25 mouse cellular contexts compared by ENCODE assay signal in the genomic region with DNA sequence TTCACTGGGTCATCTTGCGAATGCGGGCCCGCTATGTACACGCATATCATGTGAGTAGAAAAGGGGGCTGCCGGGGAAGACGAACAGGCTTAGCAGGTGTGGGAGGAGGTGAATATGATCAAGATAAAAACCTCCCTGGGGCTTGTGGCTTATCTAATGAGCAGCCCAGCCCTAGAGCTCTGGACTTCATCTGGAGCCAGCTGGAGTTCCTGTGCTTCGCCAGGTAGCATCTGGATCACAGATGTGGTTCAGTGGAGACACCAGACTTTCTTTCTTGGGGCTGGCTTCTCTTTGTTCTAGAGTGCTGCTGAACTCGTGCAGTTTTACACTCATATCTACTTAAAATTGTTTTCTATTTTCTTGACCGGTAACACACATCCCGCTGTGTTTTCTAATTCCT. TPM values are rescaled to one million over a fixed set of nuclear protein-coding genes. Genes with fewer than 3 reads are reported as not detected.
DNase-seq lines count a peak whose midpoint lies in the region; ATAC-seq and TF ChIP-seq lines count a peak whose summit lies in the region.
"Had no signal": no experiment of that assay in that cellular context is flagged by ENCODE, and none has a peak within 500 bp of the region (broad histone marks: within the 10 kb centered on the region; RNA-seq: fewer than 3 reads in every experiment).

No protein-coding gene starts in this region.

- 87% methylated on average over 10 of the region's 10 CpGs for WGBS in midbrain, embryonic 11.5 days
- 89% methylated on average over 10 of the region's 10 CpGs for WGBS in midbrain, embryonic 16.5 days
- WGBS in limb, embryonic 14.5 days, result 48% methylated on average over 10 of the region's 10 CpGs
- 90% methylated on average over 10 of the region's 10 CpGs for WGBS in kidney, adult 2 months

- TF ChIP-seq CTCF in kidney, adult 2 months (conservative IDR thresholded peaks at IDR 0.05; ENCODE audit: insufficient read depth, insufficient read length, low read depth, low read length), result no peak

- no peaks in the 10 kb centered on the region for H3K36me3 ChIP-seq in midbrain, embryonic 11.5 days (ENCODE audit: control insufficient read depth, insufficient read depth, low read length)
- H3K36me3 ChIP-seq in midbrain, embryonic 16.5 days (ENCODE audit: control insufficient read depth, insufficient read depth, low read length), result no peaks in the 10 kb centered on the region
- no peaks in the 10 kb centered on the region for H3K36me3 ChIP-seq in limb, embryonic 14.5 days (ENCODE audit: control insufficient read depth, insufficient read depth, low read length)
- H3K36me3 ChIP-seq in kidney, adult 2 months (ENCODE audit: control insufficient read depth, insufficient read depth, low read length), result no peaks in the 10 kb centered on the region
- H3K36me3 ChIP-seq: embryonic facial prominence, embryonic 15.5 days; forebrain, embryonic 10.5 days; heart, embryonic 10.5 days; hindbrain, embryonic 12.5 days had no signal

- no peak overlapping the region for H3K9ac ChIP-seq in midbrain, embryonic 11.5 days (ENCODE audit: low read length)
- no peak overlapping the region for H3K9ac ChIP-seq in midbrain, embryonic 16.5 days (ENCODE audit: low read depth, low read length)
- no peak overlapping the region for H3K9ac ChIP-seq in limb, embryonic 14.5 days (ENCODE audit: low read depth, low read length, severe bottlenecking)
- H3K9ac ChIP-seq: embryonic facial prominence, embryonic 15.5 days; hindbrain, embryonic 12.5 days had no signal

- no peak overlapping the region for H3K4me2 ChIP-seq in midbrain, embryonic 11.5 days
- no peak overlapping the region for H3K4me2 ChIP-seq in midbrain, embryonic 16.5 days (ENCODE audit: low read length)
- H3K4me2 ChIP-seq in limb, embryonic 14.5 days (replicated peaks; ENCODE audit: low read depth, low read length, severe bottlenecking), result no peak overlapping the region
- H3K4me2 ChIP-seq: embryonic facial prominence, embryonic 15.5 days; hindbrain, embryonic 12.5 days had no signal

- no peak for TF ChIP-seq POLR2A in limb, embryonic 14.5 days (IDR thresholded peaks at IDR 0.05; ENCODE audit: borderline replicate concordance, extremely low read depth, insufficient read depth, insufficient read length)
- TF ChIP-seq POLR2A in kidney, adult 2 months (IDR thresholded peaks at IDR 0.05; ENCODE audit: low read depth, low read length), result no peak

- H3K4me3 ChIP-seq in midbrain, embryonic 11.5 days (ENCODE audit: low read depth, low read length), result no peak overlapping the region
- no peak overlapping the region for H3K4me3 ChIP-seq in midbrain, embryonic 16.5 days (ENCODE audit: low read depth, low read length)
- H3K4me3 ChIP-seq in limb, embryonic 14.5 days (replicated peaks; ENCODE audit: low read length), result no peak overlapping the region
- no peak overlapping the region for H3K4me3 ChIP-seq in kidney, adult 2 months (ENCODE audit: insufficient read depth, low read depth, low read length)
- H3K4me3 ChIP-seq: embryonic facial prominence, embryonic 15.5 days; erythroblast, embryonic 14.5 days; forebrain, embryonic 10.5 days; heart, embryonic 10.5 days; hindbrain, embryonic 12.5 days had no signal

- no peaks in the 10 kb centered on the region for H3K4me1 ChIP-seq in midbrain, embryonic 11.5 days (ENCODE audit: control insufficient read depth, insufficient read depth, low read length)
- H3K4me1 ChIP-seq in midbrain, embryonic 16.5 days (ENCODE audit: control insufficient read depth, insufficient read depth, low read length), result no peaks in the 10 kb centered on the region
- H3K4me1 ChIP-seq in limb, embryonic 14.5 days (ENCODE audit: control insufficient read depth, insufficient read depth, low read length), result no peaks in the 10 kb centered on the region
- no peaks in the 10 kb centered on the region for H3K4me1 ChIP-seq in kidney, adult 2 months (ENCODE audit: control insufficient read depth, insufficient read depth, low read length)
- H3K4me1 ChIP-seq: embryonic facial prominence, embryonic 15.5 days; forebrain, embryonic 10.5 days; heart, embryonic 10.5 days; hindbrain, embryonic 12.5 days had no signal

- no peak overlapping the region for H3K27ac ChIP-seq in midbrain, embryonic 11.5 days (ENCODE audit: low read depth, low read length)
- no peak overlapping the region for H3K27ac ChIP-seq in midbrain, embryonic 16.5 days (ENCODE audit: low read length)
- H3K27ac ChIP-seq in limb, embryonic 14.5 days (replicated peaks; ENCODE audit: low read depth, low read length), result no peak overlapping the region
- no peak overlapping the region for H3K27ac ChIP-seq in kidney, adult 2 months (ENCODE audit: insufficient read depth, low read depth, low read length)
- H3K27ac ChIP-seq: embryonic facial prominence, embryonic 15.5 days; forebrain, embryonic 10.5 days; heart, embryonic 10.5 days; hindbrain, embryonic 12.5 days had no signal

- H3K27me3 ChIP-seq in midbrain, embryonic 11.5 days (ENCODE audit: control insufficient read depth, insufficient read depth, low read length), result no peaks in the 10 kb centered on the region
- H3K27me3 ChIP-seq in midbrain, embryonic 16.5 days (ENCODE audit: control insufficient read depth, insufficient read depth, low read depth, low read length), result no peaks in the 10 kb centered on the region
- H3K27me3 ChIP-seq in limb, embryonic 14.5 days (ENCODE audit: control insufficient read depth, insufficient read depth, low read length), result no peaks in the 10 kb centered on the region
- H3K27me3 ChIP-seq in kidney, adult 2 months (replicated peaks; ENCODE audit: control insufficient read depth, insufficient read depth, low read length), result no peaks in the 10 kb centered on the region
- H3K27me3 ChIP-seq: embryonic facial prominence, embryonic 15.5 days; hindbrain, embryonic 12.5 days had no signal

- DNase-seq in midbrain, embryonic 11.5 days (ENCODE audit: low spot score, missing footprints), result peak; percentile 78
- peak; percentile 50 for DNase-seq in embryo, embryonic 11 days
- peak; percentile 69 for DNase-seq in forelimb bud, embryonic 11.5 days (ENCODE audit: low read depth, low spot score)
- DNase-seq in limb, embryonic 14.5 days (ENCODE audit: low spot score), result peak; percentile 28
- no peak for DNase-seq in kidney, adult 2 months
- no peak for DNase-seq in heart, adult 8-10 months (ENCODE audit: low spot score)
- DNase-seq in kidney, adult 11 months, result no peak
- DNase-seq: adrenal gland, postnatal 10 days; cerebellum, adult 11 months; cerebellum, adult 9-10 months; cerebellum, postnatal 25 days; gastrocnemius, postnatal 36 days; heart, adult 11 months; heart, postnatal 10 days; heart, postnatal 4 days had no signal

- ATAC-seq in midbrain, embryonic 11.5 days (ENCODE audit: low FRiP score), result no peak
- ATAC-seq in midbrain, embryonic 16.5 days, result no peak
- no peak for ATAC-seq in limb, embryonic 14.5 days (ENCODE audit: low FRiP score, low read depth)
- ATAC-seq: forebrain, embryonic 14.5 days; hindbrain, embryonic 16.5 days had no signal

- no peaks in the 10 kb centered on the region for H3K9me3 ChIP-seq in midbrain, embryonic 11.5 days (ENCODE audit: control insufficient read depth, low read length)
- H3K9me3 ChIP-seq in midbrain, embryonic 16.5 days (replicated peaks; ENCODE audit: control insufficient read depth, low read length, poor library complexity, severe bottlenecking), result no peaks in the 10 kb centered on the region
- no peaks in the 10 kb centered on the region for H3K9me3 ChIP-seq in limb, embryonic 14.5 days (ENCODE audit: control insufficient read depth, low read length)
- H3K9me3 ChIP-seq: embryonic facial prominence, embryonic 15.5 days; forebrain, embryonic 10.5 days; heart, embryonic 10.5 days; hindbrain, embryonic 12.5 days had no signal

RNA-seq across cellular contexts. Expression of gene Enpep, which starts 14.8 kb away (rescaled TPM):
- polyA plus RNA-seq in midbrain, embryonic 11.5 days (2014; fragmentation: Nextera tagmentation; extraction: Ambion mirVana), result 0.15 TPM in 1 of 2 replicates, not detected in the other
- polyA plus RNA-seq in midbrain, embryonic 16.5 days (2015; fragmentation: Nextera tagmentation; extraction: Ambion mirVana), result 1.7 and 2.2 TPM in 2 replicates
- 2.6 and 3.1 TPM in 2 replicates for polyA plus RNA-seq in limb, embryonic 14.5 days (2012; rRNA removed)
- 1.7 and 3.0 TPM in 2 replicates for polyA plus RNA-seq in limb, embryonic 14.5 days (2014; fragmentation: Nextera tagmentation; extraction: Ambion mirVana)
- 41.7 and 52.4 TPM in 2 replicates for polyA plus RNA-seq in kidney, adult 2 months (2012; rRNA removed)
- 1 to 10 TPM; 5.0 to 7.2 (median 6.2) TPM for total RNA-seq in heart, adult 8-10 months (2022)
- total RNA-seq: MEL had no signal
- polyA plus RNA-seq: C2C12; erythroblast, embryonic 14.5 days; forebrain, embryonic 10.5 days had no signal

Comparison
In these comparisons a context has a peak if more than half of its experiments do, and no peak if none do; other contexts are left out.
1. DNase-seq: peak in midbrain, embryonic 11.5 days (single experiment), embryo, embryonic 11 days (single experiment), forelimb bud, embryonic 11.5 days (single experiment) and limb, embryonic 14.5 days (single experiment); none in kidney, adult 2 months (single experiment), heart, adult 8-10 months (single experiment) and kidney, adult 11 months (single experiment).
2. RNA of gene Enpep, which starts 14.8 kb away (polyA plus RNA-seq): 41.7 to 52.4 TPM in kidney, adult 2 months; 1.7 to 3.1 TPM in limb, embryonic 14.5 days, 1.7 to 2.2 TPM in midbrain, embryonic 16.5 days and 0.15 TPM in midbrain, embryonic 11.5 days; every median in the first group is over 10 times any median in the second.